Mouse (Mus musculus) embryonic facial prominence, embryonic 12.5 days (tissue): ENCODE measurements around the gene Gm5039. TPM values are rescaled to one million over a fixed set of nuclear protein-coding genes. Genes with fewer than 3 reads are reported as not detected.
A peak's percentile ranks its signal among the peaks of the same experiment; 100 is the strongest.
"Not testable (repeated sequence)": the region's sequence is repeated elsewhere in the genome, so short reads cannot be mapped to it uniquely, and the experiment has no call there.

Source experiments
- ATAC-seq: fragments of 200-750 bp; cut with Nextera tagmentation; 2 replicates; pipeline ENCODE4 v1.8.0; 2017; ENCODE audit not compliant: insufficient number of reproducible peaks, insufficient read depth, low FRiP score, low TSS enrichment
- H3K27ac ChIP-seq: fragments of 300-500 bp; sonication (generic); 2 replicates; pipeline ENCODE4 v1.5.1; 2016; ENCODE audit warnings: mild to moderate bottlenecking
- H3K27me3 ChIP-seq: fragments of 300-500 bp; sonication (generic); 2 replicates; pipeline ENCODE4 v1.6.1; 2016; ENCODE audit warnings: mild to moderate bottlenecking, moderate library complexity
- H3K36me3 ChIP-seq: fragments of 300-500 bp; sonication (generic); 2 replicates; pipeline ENCODE4 v1.6.1; 2016; ENCODE audit warnings: mild to moderate bottlenecking
- H3K4me1 ChIP-seq: fragments of 300-500 bp; sonication (generic); 2 replicates; pipeline ENCODE4 v1.6.1; 2016
- H3K4me2 ChIP-seq: fragments of 300-500 bp; sonication (generic); replicated peaks from 2 replicates; pipeline ENCODE4 v1.6.1; 2016; ENCODE audit warnings: mild to moderate bottlenecking, moderate library complexity
- H3K4me3 ChIP-seq: fragments of 300-500 bp; sonication (generic); 2 replicates; pipeline ENCODE4 v1.5.1; 2016; ENCODE audit warnings: mild to moderate bottlenecking
- H3K9ac ChIP-seq: fragments of 300-500 bp; sonication (generic); 2 replicates; pipeline ENCODE4 v1.6.1; 2016; ENCODE audit warnings: mild to moderate bottlenecking, moderate library complexity
- H3K9me3 ChIP-seq: fragments of 300-500 bp; sonication (generic); 2 replicates; pipeline ENCODE4 v1.6.1; 2016; ENCODE audit warnings: mild to moderate bottlenecking, moderate library complexity
- WGBS: fragments of 180-500 bp; shearing (Covaris S2); methylation state at CpG from one replicate; pipeline ENCODE4 v1.1.7; 2016; 5-methylcytosine and 5-hydroxymethylcytosine counted together
- polyA plus RNA-seq: library from polyadenylated mRNA; unstranded; fragments of >200 nt; fragmentation: Nextera tagmentation; extraction: Ambion mirVana; gene quantifications from 2 replicates; pipeline ENCODE4 v1.2.1, GENCODE M21; 2016

Gm5039 gene
- not detected in 2 replicates for polyA plus RNA-seq

- H3K27me3 ChIP-seq, H3K9ac ChIP-seq, ATAC-seq, H3K4me2 ChIP-seq, H3K36me3 ChIP-seq, H3K9me3 ChIP-seq, H3K27ac ChIP-seq, H3K4me3 ChIP-seq, H3K4me1 ChIP-seq: not testable (repeated sequence)
- 97% methylated on average over 2 of the region's 2 CpGs for WGBS
Observed at GRCm38 (mm10) chr12:88323926-88324325, at the start of gene Gm5039. Gene Gm5039, minus strand, starts transcription at chr12:88324026.

- no peaks in the 10 kb centered on the region for H3K9me3 ChIP-seq
- H3K4me3 ChIP-seq = no peak overlapping the region
- H3K27ac ChIP-seq = no peak overlapping the region
- WGBS = 75% methylated on average over 5 of the region's 5 CpGs
- no peaks in the 10 kb centered on the region for H3K27me3 ChIP-seq
- ATAC-seq = no peak
- no peaks in the 10 kb centered on the region for H3K4me1 ChIP-seq
- H3K36me3 ChIP-seq = no peaks in the 10 kb centered on the region
- H3K4me2 ChIP-seq = no peak overlapping the region
- no peak overlapping the region for H3K9ac ChIP-seq
Observed at GRCm38 (mm10) chr12:88372018-88372417, 48.2 kb upstream of the Gm5039 start.

GRCm38 (mm10) chr12:88370321-88370720 is 46.5 kb upstream of the Gm5039 start:
- not testable (repeated sequence) for H3K27me3 ChIP-seq, ATAC-seq, H3K4me3 ChIP-seq, H3K4me1 ChIP-seq, H3K27ac ChIP-seq, H3K36me3 ChIP-seq, H3K9me3 ChIP-seq, H3K4me2 ChIP-seq, H3K9ac ChIP-seq
- 0% methylated on average over 1 of the region's 1 CpGs for WGBS

DNA sequence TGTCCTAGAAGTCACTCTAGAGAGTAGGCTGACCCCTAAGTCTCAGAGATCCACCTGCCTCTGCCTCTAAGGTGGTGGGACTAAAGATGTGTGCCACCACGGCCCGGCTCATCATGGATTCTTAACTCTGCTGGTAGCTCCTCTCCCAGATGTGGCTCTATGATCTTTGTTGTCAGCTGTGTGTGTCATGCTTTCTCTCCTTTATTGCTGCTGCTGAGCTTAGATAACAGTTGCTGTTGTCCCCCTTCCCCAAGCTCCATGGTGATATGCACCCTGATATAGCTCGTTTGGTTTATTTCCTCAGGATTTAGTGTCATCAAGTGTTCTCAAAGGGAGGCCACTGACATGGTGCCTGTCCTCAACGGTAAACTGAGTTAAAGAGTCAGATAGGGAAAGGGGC is 45.9 kb upstream of the Gm5039 start:
- H3K4me3 ChIP-seq, H3K9ac ChIP-seq, ATAC-seq, H3K27me3 ChIP-seq, H3K36me3 ChIP-seq, H3K4me1 ChIP-seq, H3K27ac ChIP-seq, H3K9me3 ChIP-seq, H3K4me2 ChIP-seq: not testable (repeated sequence)
- 87% methylated on average over 4 of the region's 4 CpGs for WGBS

DNA sequence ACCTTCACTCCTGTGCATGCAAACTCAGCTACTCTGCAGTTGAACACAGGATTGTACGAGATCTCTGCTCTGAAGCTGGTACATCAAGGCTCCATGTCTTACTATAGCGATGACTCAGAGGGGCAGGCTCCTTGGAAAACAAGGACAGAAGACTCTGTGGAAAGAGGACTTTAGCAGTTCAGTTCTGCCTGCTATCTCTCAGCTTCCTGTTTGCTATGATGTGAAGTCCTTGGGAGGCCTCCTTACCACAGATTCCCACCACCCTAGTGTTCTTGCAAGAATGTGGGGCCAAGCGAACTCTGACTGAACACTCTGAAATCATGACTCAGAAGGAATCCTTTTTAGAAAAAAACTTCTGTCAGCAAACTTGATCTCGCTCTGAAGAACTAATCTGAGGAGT is 44.8 kb upstream of the Gm5039 start:
- 89% methylated on average over 4 of the region's 4 CpGs for WGBS
- ATAC-seq = no peak
- no peaks in the 10 kb centered on the region for H3K27me3 ChIP-seq
- H3K27ac ChIP-seq = no peak overlapping the region
- no peaks in the 10 kb centered on the region for H3K36me3 ChIP-seq
- H3K4me1 ChIP-seq = no peaks in the 10 kb centered on the region
- no peak overlapping the region for H3K4me2 ChIP-seq
- H3K9me3 ChIP-seq = no peaks in the 10 kb centered on the region
- no peak overlapping the region for H3K9ac ChIP-seq
- no peak overlapping the region for H3K4me3 ChIP-seq

- no peaks in the 10 kb centered on the region for H3K36me3 ChIP-seq
- no peaks in the 10 kb centered on the region for H3K4me1 ChIP-seq
- H3K4me3 ChIP-seq = no peak overlapping the region
- H3K4me2 ChIP-seq = no peak overlapping the region
- H3K27me3 ChIP-seq = no peaks in the 10 kb centered on the region
- no peak for ATAC-seq
- no peak overlapping the region for H3K27ac ChIP-seq
- no peak overlapping the region for H3K9ac ChIP-seq
- 81% methylated on average over 4 of the region's 4 CpGs for WGBS
- no peaks in the 10 kb centered on the region for H3K9me3 ChIP-seq
Observed at GRCm38 (mm10) chr12:88367673-88368072, 43.8 kb upstream of the Gm5039 start.

- no peak for ATAC-seq
- H3K4me2 ChIP-seq = peak overlapping the region; percentile 81
- no peaks in the 10 kb centered on the region for H3K9me3 ChIP-seq
- H3K27me3 ChIP-seq = no peaks in the 10 kb centered on the region
- no peaks in the 10 kb centered on the region for H3K4me1 ChIP-seq
- 55% methylated on average over 9 of the region's 9 CpGs for WGBS
- H3K4me3 ChIP-seq = peak overlapping the region; percentile 87
- no peaks in the 10 kb centered on the region for H3K36me3 ChIP-seq
- no peak overlapping the region for H3K27ac ChIP-seq
- peak overlapping the region; percentile 70; the same call in 1 of the 2 replicates for H3K9ac ChIP-seq
Observed at GRCm38 (mm10) chr12:88361120-88361445, 37.3 kb upstream of the Gm5039 start.

- Histone ChIP-seq H3K27ac (peak within 1 kb of the TSS; percentile 63; the same call in 1 of the 2 replicates), H3K4me3 (peak within 1 kb of the TSS; percentile 87)
- WGBS = under 1% methylated on average over 38 of the region's 38 CpGs
Observed at GRCm38 (mm10) chr12:88360441-88361119, 36.8 kb upstream of the Gm5039 start, which contains the start of gene Adck1. Gene Adck1, plus strand, starts transcription at chr12:88360554.

DNA sequence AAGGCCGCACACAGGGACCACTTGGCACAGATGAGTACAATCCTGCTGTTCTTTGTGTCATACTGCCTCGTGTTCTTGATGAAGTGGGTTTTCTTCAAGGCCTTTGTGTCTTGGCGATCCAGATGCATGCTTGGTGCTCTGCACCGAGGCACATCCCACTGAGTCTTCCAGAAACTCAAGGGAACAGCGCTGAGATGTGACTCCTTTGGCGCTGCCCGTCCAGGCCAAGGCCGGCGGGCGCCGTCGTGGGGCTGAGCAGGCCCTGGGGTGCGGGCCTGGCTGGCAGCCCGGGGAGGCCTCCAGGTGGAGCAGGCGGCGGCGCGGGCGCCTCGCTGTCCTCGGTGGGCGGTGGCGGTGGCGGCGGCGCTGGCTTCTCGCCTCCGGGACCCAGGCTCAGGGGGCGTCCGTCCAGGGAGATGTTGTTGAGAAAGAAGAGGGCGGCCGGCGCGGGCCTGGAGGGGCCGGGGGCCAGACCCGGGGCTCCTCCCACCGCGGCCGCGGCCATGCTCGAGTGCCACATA is 30.4 kb upstream of the Gm5039 start:
- Histone ChIP-seq H3K4me2 (peak overlapping the region; percentile 53), H3K27me3 (0 out of 2 replicates have a peak, but pooled peaks cover 3% of the 10 kb centered on the region), H3K4me3 (peak overlapping the region; percentile 30), H3K27ac (no peak overlapping the region), H3K9ac (peak overlapping the region; percentile 41), H3K36me3 (no peaks in the 10 kb centered on the region), H3K4me1 (no peaks in the 10 kb centered on the region), H3K9me3 (no peaks in the 10 kb centered on the region; the same call in 1 of the 2 replicates)
- whole genome bisulfite sequencing = 21% methylated on average over 29 of the region's 41 CpGs
- no peak for ATAC-seq

More at GRCm38 (mm10) chr12:88360441-88361119, 36.8 kb upstream of the Gm5039 start, which contains the start of gene Adck1:
- Histone ChIP-seq H3K9ac (peak within 1 kb of the TSS; percentile 70), H3K27me3 (no peaks in the 10 kb centered on the region), H3K4me1 (no peaks in the 10 kb centered on the region), H3K36me3 (no peaks in the 10 kb centered on the region), H3K4me2 (peak within 1 kb of the TSS; percentile 81), H3K9me3 (no peaks in the 10 kb centered on the region)
- peak; percentile 95 for ATAC-seq

DNA sequence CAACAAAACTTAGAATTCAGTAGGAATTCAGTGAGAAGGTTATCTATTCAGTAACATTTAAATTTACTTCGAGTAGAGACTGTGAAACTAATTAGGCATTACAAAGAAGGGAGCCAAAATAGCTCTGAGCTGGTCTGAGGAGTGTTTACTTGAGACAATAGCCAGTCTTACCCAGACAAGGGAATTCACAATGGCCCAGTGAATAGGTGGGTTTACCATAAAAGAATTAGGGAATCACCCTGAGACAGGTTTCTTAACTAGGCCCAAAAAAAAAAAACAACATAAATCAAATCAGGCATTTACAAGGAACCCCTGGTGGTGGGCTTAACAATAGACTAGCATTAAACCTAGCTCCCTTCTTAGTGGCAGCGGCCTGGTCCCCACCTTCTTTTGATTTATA is 17.5 kb upstream of the Gm5039 start:
- 44% methylated on average over 2 of the region's 2 CpGs for WGBS
- not testable (repeated sequence) for H3K27me3 ChIP-seq, H3K36me3 ChIP-seq, H3K4me3 ChIP-seq, ATAC-seq, H3K4me1 ChIP-seq, H3K27ac ChIP-seq, H3K9ac ChIP-seq, H3K4me2 ChIP-seq, H3K9me3 ChIP-seq

GRCm38 (mm10) chr12:88336662-88337413 is 13.0 kb upstream of the Gm5039 start:
- WGBS = 79% methylated on average over 4 of the region's 4 CpGs
- H3K9ac ChIP-seq, H3K4me1 ChIP-seq, H3K4me2 ChIP-seq, H3K9me3 ChIP-seq, ATAC-seq, H3K4me3 ChIP-seq, H3K36me3 ChIP-seq, H3K27ac ChIP-seq, H3K27me3 ChIP-seq: not testable (repeated sequence)

GRCm38 (mm10) chr12:88314556-88314955 is 9.3 kb downstream of the Gm5039 start:
- no peak overlapping the region for H3K9ac ChIP-seq
- 88% methylated on average over 3 of the region's 3 CpGs for WGBS
- no peaks in the 10 kb centered on the region for H3K4me1 ChIP-seq
- no peak overlapping the region for H3K27ac ChIP-seq
- no peak overlapping the region for H3K4me3 ChIP-seq
- no peak for ATAC-seq
- H3K27me3 ChIP-seq = no peaks in the 10 kb centered on the region
- H3K4me2 ChIP-seq = no peak overlapping the region
- H3K36me3 ChIP-seq = no peaks in the 10 kb centered on the region
- H3K9me3 ChIP-seq = no peaks in the 10 kb centered on the region
